Mouse (Mus musculus) CH12.LX (cell line): ENCODE measurements around the gene Polk.

Experiments
- CTCF ChIP-seq, 2 experiments: IDR thresholded peaks in 1 of 2; conservative IDR thresholded peaks in 1 of 2; 2 replicates each; pipeline ENCODE4 v1.5.1; 2011 to 2012; ENCODE audit warnings: low read depth in 2 of 2, low read length in 2 of 2, improper control_type of control experiment in 1 of 2, inconsistent platforms in 1 of 2, mild to moderate bottlenecking in 1 of 2, moderate library complexity in 1 of 2
- HCFC1 ChIP-seq: IDR thresholded peaks from 2 replicates; pipeline ENCODE4 v1.6.1; 2012; ENCODE audit warnings: low read depth, mild to moderate bottlenecking, inconsistent platforms, low read length, improper control_type of control experiment
- JUND ChIP-seq: conservative IDR thresholded peaks from 2 replicates; pipeline ENCODE4 v1.6.1; 2011; ENCODE audit warnings: low read depth, low read length, improper control_type of control experiment
- MAFK ChIP-seq: IDR thresholded peaks from 2 replicates; pipeline ENCODE4 v1.6.1; 2011; ENCODE audit warnings: low read length, improper control_type of control experiment; ENCODE audit not compliant: insufficient replicate concordance
- MAX ChIP-seq: IDR thresholded peaks from 2 replicates; pipeline ENCODE4 v1.6.1; 2011; ENCODE audit warnings: low read length, improper control_type of control experiment
- NELFE ChIP-seq: IDR thresholded peaks from 2 replicates; pipeline ENCODE4 v1.6.1; 2011; ENCODE audit warnings: low read depth, low read length, improper control_type of control experiment
- POLR2A ChIP-seq: IDR thresholded peaks from 2 replicates; pipeline ENCODE4 v1.6.1; 2011; ENCODE audit warnings: low read depth, mild to moderate bottlenecking, improper control_type of control experiment, low read length
- USF1 ChIP-seq: IDR thresholded peaks from 2 replicates; pipeline ENCODE4 v1.6.1; 2014; ENCODE audit warnings: low read depth, mild to moderate bottlenecking, inconsistent platforms, low read length, improper control_type of control experiment
- ZNF384 ChIP-seq: IDR thresholded peaks from 2 replicates; pipeline ENCODE4 v1.6.1; 2012; ENCODE audit warnings: low read depth, low read length, improper control_type of control experiment, inconsistent platforms

- no peak for TF ChIP-seq USF1
- no peak for TF ChIP-seq MAX
- no peak for TF ChIP-seq NELFE
- no peak for TF ChIP-seq MAFK
- TF ChIP-seq POLR2A, result no peak
- TF ChIP-seq ZNF384, result no peak
- TF ChIP-seq JUND, result no peak
- no peak for TF ChIP-seq CTCF (conservative IDR thresholded peaks at IDR 0.05 in 1 of 2, IDR thresholded peaks at IDR 0.05 in 1 of 2; ENCODE audit: low read depth in 2 of 2, low read length in 2 of 2)
- TF ChIP-seq HCFC1, result no peak
Observed at GRCm38 (mm10) chr13:96547941-96548340, 5.6 kb upstream of the Polk start.
